Mouse (Mus musculus) effector memory CD4-positive, alpha-beta T cell, adult 5 months (primary cell): ENCODE measurements around the gene Ms4a8a. TPM values are rescaled to one million over a fixed set of nuclear protein-coding genes. Genes with fewer than 3 reads are reported as not detected.

Source experiments
- polyA plus RNA-seq: library from polyadenylated mRNA; unstranded; fragments of 100-300 nt; shearing (Covaris generic); gene quantifications from one replicate; pipeline ENCODE4 v1.2.1, GENCODE M21; 2017

Ms4a8a gene
- 0.56 TPM for polyA plus RNA-seq

DNA sequence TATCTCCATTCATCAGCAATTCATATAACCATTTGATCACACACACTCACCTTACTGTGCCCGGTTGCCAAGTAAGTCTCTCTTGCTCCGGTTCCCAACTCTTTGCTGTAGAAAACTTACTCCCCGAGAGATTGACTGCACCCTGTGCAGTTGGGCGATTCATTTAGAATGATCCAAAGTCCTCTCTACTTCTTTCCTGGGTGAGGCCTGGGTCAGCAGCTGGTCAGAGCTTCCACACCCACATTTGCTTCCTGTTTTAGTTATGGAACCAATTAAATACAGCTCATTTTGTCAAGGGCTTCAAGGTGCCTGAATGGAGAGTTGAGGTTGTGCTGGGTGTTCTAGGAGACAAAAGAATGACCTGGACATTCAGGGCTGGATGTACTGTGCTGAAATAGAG is at the start of gene Ms4a8a:
Gene Ms4a8a (minus strand): TSS at position 169 of the 400 bp plus-strand sequence.

DNA sequence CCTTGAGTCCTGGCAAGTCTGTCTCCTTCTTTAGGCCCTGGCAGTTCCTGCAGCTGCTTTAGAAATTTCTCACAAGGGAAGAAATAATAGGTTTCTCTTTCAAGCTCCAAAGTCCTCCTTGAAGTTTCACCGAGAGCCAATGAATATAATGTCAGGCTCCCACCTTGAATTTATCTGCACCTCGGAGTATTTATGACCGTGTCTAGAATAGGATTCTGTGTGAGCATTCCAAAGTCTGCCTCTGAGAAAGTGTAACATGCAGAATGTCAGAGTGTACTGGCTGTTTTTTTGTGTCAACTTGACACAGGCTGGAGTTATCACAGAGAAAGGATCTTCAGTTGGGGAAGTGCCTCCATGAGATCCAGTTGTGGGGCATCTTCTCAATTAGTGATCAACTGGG is 63.0 kb downstream of the Ms4a8a start, which contains the start of gene Ms4a18:
Gene Ms4a18 (minus strand): TSS at position 141 of the 400 bp plus-strand sequence.

Other genes with a start within 250 kb of the Ms4a8a start
- gene Slc15a3, start 241.4 kb downstream of the Ms4a8a start, polyA plus RNA-seq, result 8.9 TPM
- not detected for gene Tmem132a, start 211.2 kb downstream of the Ms4a8a start, polyA plus RNA-seq
- gene Tmem109, start 199.1 kb downstream of the Ms4a8a start, polyA plus RNA-seq, result 40.9 TPM
- 62.6 TPM for gene Prpf19, start 185.9 kb downstream of the Ms4a8a start, polyA plus RNA-seq
- not detected for gene Zp1, start 160.5 kb downstream of the Ms4a8a start, polyA plus RNA-seq
- gene Ptgdr2, start 143.9 kb downstream of the Ms4a8a start, polyA plus RNA-seq, result not detected
- 14.4 TPM for gene Ccdc86, start 131.8 kb downstream of the Ms4a8a start, polyA plus RNA-seq
- gene Ms4a10, start 106.4 kb downstream of the Ms4a8a start, polyA plus RNA-seq, result not detected
- not detected for gene Ms4a15, start 87.9 kb downstream of the Ms4a8a start, polyA plus RNA-seq
- not detected for gene Ms4a18, start 63.1 kb downstream of the Ms4a8a start, polyA plus RNA-seq
- not detected for gene 1700017D01Rik, start 49.8 kb upstream of the Ms4a8a start, polyA plus RNA-seq
- not detected for gene 1700025F22Rik, start 84.2 kb upstream of the Ms4a8a start, polyA plus RNA-seq
- gene Ms4a13, start 115.6 kb upstream of the Ms4a8a start, polyA plus RNA-seq, result not detected
- 0.20 TPM for gene Ms4a12, start 151.3 kb upstream of the Ms4a8a start, polyA plus RNA-seq
- gene Ms4a1, start 185.1 kb upstream of the Ms4a8a start, polyA plus RNA-seq, result 0.47 TPM
- gene Ms4a5, start 202.8 kb upstream of the Ms4a8a start, polyA plus RNA-seq, result not detected
- gene Ms4a14, start 233.4 kb upstream of the Ms4a8a start, polyA plus RNA-seq, result not detected